ENCODE assay signal across 19 mouse cellular contexts in genomic region chr9:79044344-79044743, GRCm38 (mm10).
DNase-seq lines count a peak whose midpoint lies in the region; ATAC-seq lines count a peak whose summit lies in the region.
"Had no signal": no experiment of that assay in that cellular context is flagged by ENCODE, and none has a peak within 500 bp of the region (broad histone marks: within the 10 kb centered on the region; RNA-seq: fewer than 3 reads in every experiment).

No protein-coding gene starts in this region.

- 71% methylated on average over 1 of the region's 1 CpGs for WGBS in forebrain, embryonic 12.5 days
- 91% methylated on average over 1 of the region's 1 CpGs for WGBS in forebrain, embryonic 10.5 days
- WGBS in forebrain, embryonic 13.5 days = 73% methylated on average over 1 of the region's 1 CpGs
- 78% methylated on average over 1 of the region's 1 CpGs for WGBS in forebrain, embryonic 14.5 days
- WGBS in forebrain, embryonic 16.5 days = 63% methylated on average over 1 of the region's 1 CpGs

- DNase-seq in forebrain, embryonic 10.5 days (ENCODE audit: extremely low spot score, low spot score) = no peak
- DNase-seq in forebrain, embryonic 14.5 days (ENCODE audit: low spot score) = no peak
- no peak for DNase-seq in right cerebral cortex, adult 18-20 months
- DNase-seq: adrenal gland, adult 2 months; adrenal gland, postnatal 10 days; adrenal gland, postnatal 25 days; cerebellum, adult 11-12 months; cerebellum, adult 2 months; cerebellum, adult 9-10 months; cerebellum, postnatal 10 days; cerebellum, postnatal 25 days; embryo, embryonic 11 days had no signal

- no peak overlapping the region for H3K27ac ChIP-seq in forebrain, embryonic 12.5 days
- no peak overlapping the region for H3K27ac ChIP-seq in forebrain, embryonic 10.5 days
- H3K27ac ChIP-seq in forebrain, embryonic 13.5 days = no peak overlapping the region
- no peak overlapping the region for H3K27ac ChIP-seq in forebrain, embryonic 14.5 days (ENCODE audit: low read depth, low read length)
- H3K27ac ChIP-seq in forebrain, embryonic 16.5 days (ENCODE audit: low read length) = no peak overlapping the region
- H3K27ac ChIP-seq: embryonic facial prominence, embryonic 13.5 days; embryonic facial prominence, embryonic 15.5 days had no signal

- ATAC-seq in forebrain, embryonic 12.5 days (ENCODE audit: low FRiP score) = peak; percentile 11; the same call in 1 of the 2 replicates
- peak; percentile 62; the same call in 1 of the 2 replicates for ATAC-seq in forebrain, embryonic 13.5 days
- ATAC-seq in forebrain, embryonic 14.5 days = peak; percentile 55; the same call in 1 of the 2 replicates
- peak; percentile 45; the same call in 1 of the 2 replicates for ATAC-seq in forebrain, embryonic 16.5 days
- no peak for ATAC-seq in cerebellum, adult (ENCODE audit: insufficient number of reproducible peaks, low FRiP score, low TSS enrichment)

- no peak overlapping the region for H3K9ac ChIP-seq in forebrain, embryonic 12.5 days
- no peak overlapping the region for H3K9ac ChIP-seq in forebrain, embryonic 13.5 days
- H3K9ac ChIP-seq in forebrain, embryonic 14.5 days (ENCODE audit: low read length) = no peak overlapping the region
- no peak overlapping the region for H3K9ac ChIP-seq in forebrain, embryonic 16.5 days (replicated peaks; ENCODE audit: low read depth, low read length)
- H3K9ac ChIP-seq: embryonic facial prominence, embryonic 13.5 days; embryonic facial prominence, embryonic 15.5 days had no signal

- H3K4me3 ChIP-seq in forebrain, embryonic 12.5 days (replicated peaks) = no peak overlapping the region
- H3K4me3 ChIP-seq in forebrain, embryonic 10.5 days = no peak overlapping the region
- H3K4me3 ChIP-seq in forebrain, embryonic 13.5 days = no peak overlapping the region
- no peak overlapping the region for H3K4me3 ChIP-seq in forebrain, embryonic 14.5 days (ENCODE audit: low read depth, low read length)
- no peak overlapping the region for H3K4me3 ChIP-seq in forebrain, embryonic 16.5 days (replicated peaks; ENCODE audit: low read length)
- H3K4me3 ChIP-seq: embryonic facial prominence, embryonic 13.5 days; embryonic facial prominence, embryonic 15.5 days; erythroblast, embryonic 14.5 days had no signal

- H3K9me3 ChIP-seq in forebrain, embryonic 12.5 days = no peaks in the 10 kb centered on the region
- H3K9me3 ChIP-seq in forebrain, embryonic 10.5 days = no peaks in the 10 kb centered on the region
- no peaks in the 10 kb centered on the region for H3K9me3 ChIP-seq in forebrain, embryonic 13.5 days (replicated peaks)
- H3K9me3 ChIP-seq in forebrain, embryonic 14.5 days (replicated peaks; ENCODE audit: control insufficient read depth, low read length) = no peaks in the 10 kb centered on the region
- H3K9me3 ChIP-seq in forebrain, embryonic 16.5 days (ENCODE audit: control insufficient read depth, low read length) = no peaks in the 10 kb centered on the region
- H3K9me3 ChIP-seq: embryonic facial prominence, embryonic 13.5 days; embryonic facial prominence, embryonic 15.5 days had no signal

- no peaks in the 10 kb centered on the region for H3K36me3 ChIP-seq in forebrain, embryonic 12.5 days (replicated peaks)
- no peaks in the 10 kb centered on the region for H3K36me3 ChIP-seq in forebrain, embryonic 10.5 days (replicated peaks)
- no peaks in the 10 kb centered on the region for H3K36me3 ChIP-seq in forebrain, embryonic 13.5 days (ENCODE audit: poor library complexity, severe bottlenecking)
- no peaks in the 10 kb centered on the region for H3K36me3 ChIP-seq in forebrain, embryonic 14.5 days (ENCODE audit: control insufficient read depth, insufficient read depth, low read length)
- no peaks in the 10 kb centered on the region for H3K36me3 ChIP-seq in forebrain, embryonic 16.5 days (ENCODE audit: control insufficient read depth, insufficient read depth)
- H3K36me3 ChIP-seq: embryonic facial prominence, embryonic 13.5 days; embryonic facial prominence, embryonic 15.5 days had no signal

- H3K4me2 ChIP-seq in forebrain, embryonic 12.5 days = no peak overlapping the region
- H3K4me2 ChIP-seq in forebrain, embryonic 13.5 days = no peak overlapping the region
- no peak overlapping the region for H3K4me2 ChIP-seq in forebrain, embryonic 14.5 days (ENCODE audit: low read length)
- H3K4me2 ChIP-seq in forebrain, embryonic 16.5 days (ENCODE audit: low read length) = no peak overlapping the region
- H3K4me2 ChIP-seq: embryonic facial prominence, embryonic 13.5 days; embryonic facial prominence, embryonic 15.5 days had no signal

- no peaks in the 10 kb centered on the region for H3K27me3 ChIP-seq in forebrain, embryonic 12.5 days
- H3K27me3 ChIP-seq in forebrain, embryonic 10.5 days (ENCODE audit: poor library complexity, severe bottlenecking) = no peaks in the 10 kb centered on the region
- H3K27me3 ChIP-seq in forebrain, embryonic 13.5 days = no peaks in the 10 kb centered on the region
- no peaks in the 10 kb centered on the region for H3K27me3 ChIP-seq in forebrain, embryonic 14.5 days (replicated peaks; ENCODE audit: control insufficient read depth, insufficient read depth, low read length)
- H3K27me3 ChIP-seq in forebrain, embryonic 16.5 days (replicated peaks; ENCODE audit: control insufficient read depth, insufficient read depth, low read length) = no peaks in the 10 kb centered on the region
- H3K27me3 ChIP-seq: embryonic facial prominence, embryonic 13.5 days; embryonic facial prominence, embryonic 15.5 days had no signal

- no peaks in the 10 kb centered on the region for H3K4me1 ChIP-seq in forebrain, embryonic 12.5 days
- no peaks in the 10 kb centered on the region for H3K4me1 ChIP-seq in forebrain, embryonic 10.5 days
- H3K4me1 ChIP-seq in forebrain, embryonic 13.5 days = no peaks in the 10 kb centered on the region
- no peaks in the 10 kb centered on the region for H3K4me1 ChIP-seq in forebrain, embryonic 14.5 days (ENCODE audit: control insufficient read depth, insufficient read depth, low read length)
- H3K4me1 ChIP-seq in forebrain, embryonic 16.5 days (replicated peaks; ENCODE audit: control insufficient read depth, insufficient read depth, low read length) = no peaks in the 10 kb centered on the region
- H3K4me1 ChIP-seq: embryonic facial prominence, embryonic 13.5 days; embryonic facial prominence, embryonic 15.5 days had no signal
